Mouse (Mus musculus) olfactory bulb, adult 2 months (tissue): ENCODE data around the gene Apol9b.

Source experiments
- CTCF ChIP-seq: fragments of 200-500 bp; IDR thresholded peaks from 2 replicates; pipeline ENCODE4 v1.5.1; 2012; ENCODE audit warnings: low read depth, mild to moderate bottlenecking, low read length, moderate library complexity; ENCODE audit not compliant: insufficient read depth
- POLR2A ChIP-seq: fragments of 200-500 bp; IDR thresholded peaks from 2 replicates; pipeline ENCODE4 v1.6.1; 2012; ENCODE audit warnings: mild to moderate bottlenecking, low read depth, low read length, moderate library complexity; ENCODE audit not compliant: insufficient read depth

- TF ChIP-seq CTCF = no peak
- TF ChIP-seq POLR2A = no peak
Observed at GRCm38 (mm10) chr15:77770341-77770740, 41.5 kb downstream of the Apol9b start.
